Mouse (Mus musculus) ES-E14 (cell line): ENCODE data around the gene Rpl37. TPM values are rescaled to one million over a fixed set of nuclear protein-coding genes. Genes with fewer than 3 reads are reported as not detected.

Experiments used
- DNase-seq: peaks from one replicate; pipeline ENCODE4 v3.0.0-alpha.2; 2013; ENCODE audit warnings: low read depth, low spot score
- H3K27ac ChIP-seq: 2 replicates; pipeline ENCODE4 v1.5.1; 2012; ENCODE audit warnings: low read depth, mild to moderate bottlenecking, low read length, moderate library complexity, mixed read lengths; ENCODE audit not compliant: poor library complexity, insufficient read depth, severe bottlenecking
- H3K36me3 ChIP-seq: 2 replicates; pipeline ENCODE4 v1.6.1; 2012; ENCODE audit warnings: mild to moderate bottlenecking, low read length, moderate library complexity, mixed read lengths; ENCODE audit not compliant: control insufficient read depth, poor library complexity, insufficient read depth, severe bottlenecking
- H3K4me1 ChIP-seq, 2 experiments: fragments of 150-350 bp in 1 of 2; sonication (generic) in 1 of 2; 2 replicates each; pipeline ENCODE4 v1.6.1; 2012; ENCODE audit warnings: low read length in 2 of 2, mild to moderate bottlenecking in 1 of 2, mixed read lengths in 1 of 2; ENCODE audit not compliant: control insufficient read depth in 2 of 2, insufficient read depth in 2 of 2, poor library complexity in 1 of 2
- H3K4me3 ChIP-seq, 2 experiments: fragments of 150-350 bp in 1 of 2; sonication (generic) in 1 of 2; 2 replicates each; pipeline ENCODE4 v1.5.1; 2012; ENCODE audit warnings: low read length in 2 of 2, low read depth in 1 of 2, mild to moderate bottlenecking in 1 of 2, mixed read lengths in 1 of 2; ENCODE audit not compliant: insufficient read depth in 1 of 2, poor library complexity in 1 of 2, severe bottlenecking in 1 of 2
- H3K9ac ChIP-seq: 2 replicates; pipeline ENCODE4 v1.6.1; 2012; ENCODE audit warnings: low read depth, mild to moderate bottlenecking, low read length, mixed read lengths; ENCODE audit not compliant: poor library complexity, insufficient read depth, severe bottlenecking
- H3K9me3 ChIP-seq: fragments of 150-350 bp; sonication (generic); 2 replicates; pipeline ENCODE4 v1.6.1; 2012; ENCODE audit warnings: low read depth, mild to moderate bottlenecking, low read length; ENCODE audit not compliant: control insufficient read depth, insufficient read depth
- CHD2 ChIP-seq: IDR thresholded peaks from 2 replicates; pipeline ENCODE4 v1.6.1; 2014; ENCODE audit warnings: mild to moderate bottlenecking, low read depth, low read length, inconsistent platforms
- HCFC1 ChIP-seq: IDR thresholded peaks from 2 replicates; pipeline ENCODE4 v1.6.1; 2012; ENCODE audit warnings: low read length, inconsistent platforms, borderline replicate concordance; ENCODE audit not compliant: insufficient read depth
- MAFK ChIP-seq: IDR thresholded peaks from 2 replicates; pipeline ENCODE4 v1.6.1; 2014; ENCODE audit warnings: mild to moderate bottlenecking, low read depth, low read length, inconsistent platforms; ENCODE audit not compliant: insufficient read depth
- ZC3H11A ChIP-seq: IDR thresholded peaks from 2 replicates; pipeline ENCODE4 v1.6.1; 2012; ENCODE audit warnings: low read depth, mild to moderate bottlenecking, inconsistent platforms, low read length, borderline replicate concordance
- ZNF384 ChIP-seq: IDR thresholded peaks from 2 replicates; pipeline ENCODE4 v1.6.1; 2012; ENCODE audit warnings: low read depth, low read length, inconsistent platforms
- in situ Hi-C, 2 experiments: fragments of 600-800 bp; cut with MboI; formaldehyde crosslinking; loops; one replicate each; pipeline ENCODE4 v1.15.1; 2025; ENCODE audit warnings: low sequenced_read_pairs in 2 of 2, inconsistent platforms in 1 of 2; ENCODE audit not compliant: unreplicated experiment in 2 of 2
- total RNA-seq: library from RNA; depleted of rRNA; stranded (reverse); fragments of 300-350 nt; gene quantifications from 2 replicates; pipeline ENCODE4 v1.2.3, GENCODE M21; 2012

The Rpl37 gene
- total RNA-seq, 1 experiment: 1,373 TPM

GRCm38 (mm10) chr15:5119707-5120106, 3.3 kb downstream of the Rpl37 start:
- Histone ChIP-seq H3K27ac (no peak overlapping the region), H3K4me3 (peak overlapping the region in 1 of 2 experiments; percentile 96; a peak in 1 of 4 replicates), H3K4me1 (peaks cover 2 to 3% of the 10 kb centered on the region in 2 experiments; a peak in 1 of 4 replicates), H3K36me3 (peaks cover 54% of the 10 kb centered on the region), H3K9me3 (no peaks in the 10 kb centered on the region), H3K9ac (peak overlapping the region; percentile 44; the same call in 1 of the 2 replicates)
- in situ Hi-C loops: no loop called here
- no peak for TF ChIP-seq ZNF384
- no peak for TF ChIP-seq ZC3H11A
- TF ChIP-seq MAFK: no peak
- no peak for TF ChIP-seq HCFC1
- TF ChIP-seq CHD2: no peak; the same call in 1 of the 2 replicates
- no peak for DNase-seq

- Histone ChIP-seq H3K4me1 (peaks cover 2 to 3% of the 10 kb centered on the region in 2 experiments; a peak in 1 of 4 replicates), H3K9me3 (no peaks in the 10 kb centered on the region), H3K27ac (no peak overlapping the region), H3K36me3 (peaks cover 52% of the 10 kb centered on the region), H3K4me3 (no peak overlapping the region), H3K9ac (no peak overlapping the region)
- DNase-seq: no peak
- TF ChIP-seq ZNF384 (no peak), ZC3H11A (no peak), HCFC1 (no peak), CHD2 (no peak), MAFK (no peak)
- in situ Hi-C loops: no loop called here
These were observed 5.3 kb downstream of the Rpl37 start for GRCm38 (mm10) chr15:5121535-5122313.

GRCm38 (mm10) chr15:5126456-5126855, 10.0 kb downstream of the Rpl37 start:
- no peak overlapping the region for H3K27ac ChIP-seq
- H3K36me3 ChIP-seq: peaks cover 10% of the 10 kb centered on the region; the same call in 1 of the 2 replicates
- no peaks in the 10 kb centered on the region for H3K9me3 ChIP-seq
- DNase-seq: no peak
- no peak overlapping the region for H3K9ac ChIP-seq
- H3K4me3 ChIP-seq: no peak overlapping the region
- H3K4me1 ChIP-seq: no peaks in the 10 kb centered on the region
- in situ Hi-C loops: no loop called here
- no peak for TF ChIP-seq ZNF384
- no peak for TF ChIP-seq CHD2
- TF ChIP-seq HCFC1: no peak
- no peak for TF ChIP-seq ZC3H11A
- TF ChIP-seq MAFK: no peak

- no peak for DNase-seq
- Histone ChIP-seq H3K9ac (no peak overlapping the region), H3K36me3 (peaks cover 9% of the 10 kb centered on the region; the same call in 1 of the 2 replicates), H3K27ac (no peak overlapping the region), H3K9me3 (no peaks in the 10 kb centered on the region), H3K4me1 (no peaks in the 10 kb centered on the region), H3K4me3 (no peak overlapping the region)
- no peak for TF ChIP-seq HCFC1
- TF ChIP-seq ZC3H11A: no peak
- TF ChIP-seq MAFK: no peak
- in situ Hi-C loops: no loop called here
These were observed 11.0 kb downstream of the Rpl37 start for GRCm38 (mm10) chr15:5127487-5127886.
